Mouse (Mus musculus) spleen, adult 2 months (tissue): ENCODE measurements around the gene Uimc1. TPM values are rescaled to one million over a fixed set of nuclear protein-coding genes. Genes with fewer than 3 reads are reported as not detected.

Experiments
- DNase-seq, 2 experiments: peaks; one replicate each; pipeline versions ENCODE4 v3.0.0 to v3.0.0-alpha.2; 2012 to 2021; ENCODE audit warnings: low spot score in 2 of 2, low read depth in 1 of 2
- H3K27ac ChIP-seq: fragments of 200-500 bp; 2 replicates; pipeline ENCODE4 v1.5.1; 2012; ENCODE audit warnings: low read length, inconsistent platforms; ENCODE audit not compliant: insufficient read depth
- H3K27me3 ChIP-seq: fragments of 200-500 bp; 2 replicates; pipeline ENCODE4 v1.6.1; 2012; ENCODE audit warnings: mild to moderate bottlenecking, moderate library complexity, low read length, inconsistent platforms; ENCODE audit not compliant: control insufficient read depth, insufficient read depth
- H3K36me3 ChIP-seq: fragments of 200-500 bp; 2 replicates; pipeline ENCODE4 v1.6.1; 2012; ENCODE audit warnings: mild to moderate bottlenecking, low read length, inconsistent platforms; ENCODE audit not compliant: control insufficient read depth, insufficient read depth
- H3K4me1 ChIP-seq: fragments of 200-500 bp; 2 replicates; pipeline ENCODE4 v1.6.1; 2011; ENCODE audit warnings: inconsistent platforms; ENCODE audit not compliant: control insufficient read depth, insufficient read depth, insufficient read length
- H3K4me3 ChIP-seq: fragments of 200-500 bp; 2 replicates; pipeline ENCODE4 v1.5.1; 2011; ENCODE audit warnings: mild to moderate bottlenecking, inconsistent platforms; ENCODE audit not compliant: insufficient read depth, insufficient read length; ENCODE audit errors: extremely low read depth
- CTCF ChIP-seq: fragments of 200-500 bp; IDR thresholded peaks from 2 replicates; pipeline ENCODE4 v1.5.1; 2011; ENCODE audit warnings: mild to moderate bottlenecking, inconsistent platforms; ENCODE audit not compliant: insufficient read depth, insufficient read length, insufficient replicate concordance; ENCODE audit errors: extremely low read depth
- POLR2A ChIP-seq: fragments of 200-500 bp; IDR thresholded peaks from 2 replicates; pipeline ENCODE4 v1.6.1; 2011; ENCODE audit warnings: low read depth, low read length, inconsistent platforms
- WGBS: fragments of 180-500 bp; shearing (Covaris S2); methylation state at CpG from one replicate; pipeline ENCODE4 v1.1.7; 2018; 5-methylcytosine and 5-hydroxymethylcytosine counted together
- polyA plus RNA-seq: library from polyadenylated mRNA; depleted of rRNA; stranded (reverse); fragments of >200 nt; gene quantifications from 2 replicates; pipeline ENCODE4 v1.2.3, GENCODE M21; 2012

The Uimc1 gene
- polyA plus RNA-seq, 1 experiment, result 5.1 TPM

- TF ChIP-seq POLR2A, result no peak
- peak; percentile 21; the same call in 1 of the 2 replicates for TF ChIP-seq CTCF
- DNase-seq, result peak in 1 of 2 experiments; percentile 16
- Histone ChIP-seq H3K4me1 (peaks cover 5% of the 10 kb centered on the region; the same call in 1 of the 2 replicates), H3K27me3 (no peaks in the 10 kb centered on the region), H3K27ac (no peak overlapping the region), H3K4me3 (no peak overlapping the region), H3K36me3 (peaks cover 9% of the 10 kb centered on the region)
- WGBS, result 97% methylated on average over 2 of the region's 2 CpGs
These were observed 42.1 kb downstream of the Uimc1 start for GRCm38 (mm10) chr13:55058042-55058441.

GRCm38 (mm10) chr13:55047706-55048105 lies 52.4 kb downstream of the Uimc1 start:
- no peak overlapping the region for H3K27ac ChIP-seq
- no peak overlapping the region for H3K4me3 ChIP-seq
- TF ChIP-seq CTCF, result no peak
- TF ChIP-seq POLR2A, result no peak
- H3K27me3 ChIP-seq, result no peaks in the 10 kb centered on the region
- 96% methylated on average over 3 of the region's 3 CpGs for WGBS
- peaks cover 10% of the 10 kb centered on the region for H3K36me3 ChIP-seq
- DNase-seq, result no peak
- no peaks in the 10 kb centered on the region for H3K4me1 ChIP-seq

GRCm38 (mm10) chr13:55040016-55040415 lies 60.1 kb downstream of the Uimc1 start:
- no peak overlapping the region for H3K27ac ChIP-seq
- no peak overlapping the region for H3K4me3 ChIP-seq
- no peak for DNase-seq
- H3K36me3 ChIP-seq, result peaks cover 6% of the 10 kb centered on the region
- H3K27me3 ChIP-seq, result no peaks in the 10 kb centered on the region
- 49% methylated on average over 2 of the region's 2 CpGs for WGBS
- TF ChIP-seq CTCF (no peak), POLR2A (no peak)
- H3K4me1 ChIP-seq, result no peaks in the 10 kb centered on the region

GRCm38 (mm10) chr13:55024215-55024614 lies 75.9 kb downstream of the Uimc1 start:
- no peak for DNase-seq
- Histone ChIP-seq H3K27me3 (no peaks in the 10 kb centered on the region), H3K4me1 (peaks cover 20% of the 10 kb centered on the region), H3K36me3 (peaks cover 6% of the 10 kb centered on the region), H3K4me3 (no peak overlapping the region), H3K27ac (0 out of 2 replicates have a peak overlapping the region, but pooled peaks have one; percentile 9)
- 29% methylated on average over 2 of the region's 2 CpGs for WGBS
- no peak for TF ChIP-seq CTCF
- no peak for TF ChIP-seq POLR2A

GRCm38 (mm10) chr13:55022715-55023114 lies 77.4 kb downstream of the Uimc1 start:
- TF ChIP-seq POLR2A (no peak), CTCF (no peak)
- 14% methylated on average over 9 of the region's 9 CpGs for WGBS
- peaks cover 1% of the 10 kb centered on the region; the same call in 1 of the 2 replicates for H3K36me3 ChIP-seq
- peak overlapping the region; percentile 42; the same call in 1 of the 2 replicates for H3K4me3 ChIP-seq
- peak in 1 of 2 experiments; percentile 29 for DNase-seq
- H3K27me3 ChIP-seq, result no peaks in the 10 kb centered on the region
- H3K4me1 ChIP-seq, result peaks cover 24% of the 10 kb centered on the region
- peak overlapping the region; percentile 43 for H3K27ac ChIP-seq

GRCm38 (mm10) chr13:55022256-55022655 lies 77.8 kb downstream of the Uimc1 start:
- TF ChIP-seq CTCF, result no peak
- TF ChIP-seq POLR2A, result no peak
- DNase-seq, result no peak
- Histone ChIP-seq H3K36me3 (no peaks in the 10 kb centered on the region), H3K27ac (peak overlapping the region; percentile 38), H3K4me3 (peak overlapping the region; percentile 9; the same call in 1 of the 2 replicates), H3K27me3 (no peaks in the 10 kb centered on the region), H3K4me1 (peaks cover 25% of the 10 kb centered on the region)
- 61% methylated on average over 4 of the region's 4 CpGs for WGBS

GRCm38 (mm10) chr13:55021194-55021779 lies 78.8 kb downstream of the Uimc1 start, which contains the start of gene Hk3:
Hk3 (minus strand) TSS chr13:55021385.
- Histone ChIP-seq H3K27me3 (no peaks in the 10 kb centered on the region), H3K4me1 (peaks cover 27% of the 10 kb centered on the region), H3K27ac (peak within 1 kb of the TSS; percentile 49), H3K4me3 (no peak within 1 kb of the TSS), H3K36me3 (no peaks in the 10 kb centered on the region)
- TF ChIP-seq POLR2A (no peak), CTCF (no peak)
- 70% methylated on average over 13 of the region's 13 CpGs for WGBS
- DNase-seq, result no peak
